Mouse (Mus musculus): ENCODE data around the gene Ctc1. TPM values are rescaled to one million over a fixed set of nuclear protein-coding genes. Genes with fewer than 3 reads are reported as not detected.

Ctc1 gene
- polyA plus RNA-seq, 1 experiment: 38.1 TPM

DNA sequence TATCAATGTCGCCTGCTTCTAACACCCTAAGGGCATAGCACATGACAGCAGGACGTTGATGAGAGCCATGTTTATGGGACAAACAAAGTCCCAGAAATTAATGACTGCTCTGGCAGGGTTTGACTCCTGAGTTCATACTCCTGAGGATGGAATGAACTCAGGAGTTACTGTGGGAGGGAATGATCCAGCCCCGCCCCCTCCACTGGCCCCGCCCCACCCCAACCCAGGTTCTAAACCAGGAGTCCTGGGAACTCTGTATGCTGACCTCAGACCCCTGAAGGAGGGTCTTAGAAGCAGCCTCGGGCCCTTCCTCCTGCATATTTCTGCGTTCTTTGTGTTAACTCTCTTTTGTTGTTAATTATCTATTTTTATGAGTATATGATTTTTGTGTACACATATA is 69.9 kb downstream of the Ctc1 start:
- no peak overlapping the region for H3K4me3 ChIP-seq (replicated peaks; ENCODE audit: control insufficient read depth, low read depth, low read length)
- no peak overlapping the region for H3K27ac ChIP-seq (ENCODE audit: control insufficient read depth, insufficient read depth, low read depth, low read length, poor library complexity)
- TF ChIP-seq CTCF (IDR thresholded peaks at IDR 0.05; ENCODE audit: control insufficient read depth, insufficient read depth, low read length) (no peak), POLR2A (IDR thresholded peaks at IDR 0.05; ENCODE audit: borderline replicate concordance, control insufficient read depth, low read depth, low read length) (no peak)
- whole genome bisulfite sequencing: 70% methylated on average over 6 of the region's 6 CpGs
- peaks cover 3% of the 10 kb centered on the region; the same call in 1 of the 2 replicates for H3K4me1 ChIP-seq (ENCODE audit: control insufficient read depth, insufficient read depth, low read length)

Other genes with a start within 250 kb of the Ctc1 start
- 21.2 and 25.6 TPM in 2 replicates for gene Ndel1, start 144.1 kb upstream of the Ctc1 start, polyA plus RNA-seq (2011; ENCODE audit: insufficient read depth, insufficient read length, low replicate concordance, missing spikeins)
- gene Rnf222, start 127.4 kb upstream of the Ctc1 start, polyA plus RNA-seq (2011; ENCODE audit: insufficient read depth, insufficient read length, low replicate concordance, missing spikeins): 1.4 TPM in 1 of 2 replicates, not detected in the other
- gene Rpl26, start 114.3 kb upstream of the Ctc1 start, polyA plus RNA-seq (2011; ENCODE audit: insufficient read depth, insufficient read length, low replicate concordance, missing spikeins): 2,007 and 3,389 TPM in 2 replicates
- gene Odf4, start 88.8 kb upstream of the Ctc1 start, polyA plus RNA-seq (2011; ENCODE audit: insufficient read depth, insufficient read length, low replicate concordance, missing spikeins): not detected in 2 replicates
- gene Arhgef15, start 58.4 kb upstream of the Ctc1 start, polyA plus RNA-seq (2011; ENCODE audit: insufficient read depth, insufficient read length, low replicate concordance, missing spikeins): 1.9 and 4.5 TPM in 2 replicates
- gene Slc25a35, start 47.8 kb upstream of the Ctc1 start, polyA plus RNA-seq (2011; ENCODE audit: insufficient read depth, insufficient read length, low replicate concordance, missing spikeins): 1.6 and 2.9 TPM in 2 replicates
- 18.3 and 38.3 TPM in 2 replicates for gene Rangrf, start 40.7 kb upstream of the Ctc1 start, polyA plus RNA-seq (2011; ENCODE audit: insufficient read depth, insufficient read length, low replicate concordance, missing spikeins)
- 26.1 and 34.4 TPM in 2 replicates for gene Pfas, start 7.5 kb upstream of the Ctc1 start, polyA plus RNA-seq (2011; ENCODE audit: insufficient read depth, insufficient read length, low replicate concordance, missing spikeins)
- 53.2 and 100 TPM in 2 replicates for gene Aurkb, start 29.7 kb downstream of the Ctc1 start, polyA plus RNA-seq (2011; ENCODE audit: insufficient read depth, insufficient read length, low replicate concordance, missing spikeins)
- gene Borcs6, start 43.8 kb downstream of the Ctc1 start, polyA plus RNA-seq (2011; ENCODE audit: insufficient read depth, insufficient read length, low replicate concordance, missing spikeins): 16.4 and 18.4 TPM in 2 replicates
- 16.3 and 31.0 TPM in 2 replicates for gene Tmem107, start 54.9 kb downstream of the Ctc1 start, polyA plus RNA-seq (2011; ENCODE audit: insufficient read depth, insufficient read length, low replicate concordance, missing spikeins)
- 50.5 and 55.9 TPM in 2 replicates for gene Vamp2, start 72.6 kb downstream of the Ctc1 start, polyA plus RNA-seq (2011; ENCODE audit: insufficient read depth, insufficient read length, low replicate concordance, missing spikeins)
- 28.8 and 46.2 TPM in 2 replicates for gene Per1, start 79.3 kb downstream of the Ctc1 start, polyA plus RNA-seq (2011; ENCODE audit: insufficient read depth, insufficient read length, low replicate concordance, missing spikeins)
- gene Hes7, start 104.5 kb downstream of the Ctc1 start, polyA plus RNA-seq (2011; ENCODE audit: insufficient read depth, insufficient read length, low replicate concordance, missing spikeins): 1.1 TPM in 1 of 2 replicates, not detected in the other
- not detected in 2 replicates for gene 9130213A22Rik, start 106.7 kb downstream of the Ctc1 start, polyA plus RNA-seq (2011; ENCODE audit: insufficient read depth, insufficient read length, low replicate concordance, missing spikeins)
- 0.82 TPM in 1 of 2 replicates, not detected in the other for gene Aloxe3, start 110.0 kb downstream of the Ctc1 start, polyA plus RNA-seq (2011; ENCODE audit: insufficient read depth, insufficient read length, low replicate concordance, missing spikeins)
- not detected in 2 replicates for gene Alox12b, start 141.1 kb downstream of the Ctc1 start, polyA plus RNA-seq (2011; ENCODE audit: insufficient read depth, insufficient read length, low replicate concordance, missing spikeins)
- not detected in 2 replicates for gene Alox8, start 181.9 kb downstream of the Ctc1 start, polyA plus RNA-seq (2011; ENCODE audit: insufficient read depth, insufficient read length, low replicate concordance, missing spikeins)
- gene Gucy2e, start 221.1 kb downstream of the Ctc1 start, polyA plus RNA-seq (2011; ENCODE audit: insufficient read depth, insufficient read length, low replicate concordance, missing spikeins): not detected in 2 replicates